Mouse (Mus musculus): ENCODE results near the gene Sufu.

The Sufu gene

GRCm38 (mm10) chr19:46466160-46466559, 69.5 kb downstream of the Sufu start:
- no peak for DNase-seq (ENCODE audit: low read depth)

GRCm38 (mm10) chr19:46467051-46467503, 70.4 kb downstream of the Sufu start:
- peak; percentile 77 for DNase-seq (ENCODE audit: low read depth)

- DNase-seq (ENCODE audit: low read depth), result no peak
These were observed 73.9 kb downstream of the Sufu start for GRCm38 (mm10) chr19:46470364-46471240.

- DNase-seq (ENCODE audit: low read depth), result peak; percentile 89
These were observed 74.8 kb downstream of the Sufu start for GRCm38 (mm10) chr19:46471324-46472093.

GRCm38 (mm10) chr19:46477432-46477845, 80.7 kb downstream of the Sufu start:
- no peak for DNase-seq (ENCODE audit: low read depth)

GRCm38 (mm10) chr19:46478242-46478641, 81.5 kb downstream of the Sufu start:
- DNase-seq (ENCODE audit: low read depth), result peak; percentile 63

- peak; percentile 98 for DNase-seq (ENCODE audit: low read depth)
These were observed 82.1 kb downstream of the Sufu start for GRCm38 (mm10) chr19:46478826-46479225.

GRCm38 (mm10) chr19:46479306-46480075, 82.8 kb downstream of the Sufu start:
- no peak for DNase-seq (ENCODE audit: low read depth)

- no peak for DNase-seq (ENCODE audit: low read depth)
These were observed 84.1 kb downstream of the Sufu start for GRCm38 (mm10) chr19:46480624-46481345.

- DNase-seq (ENCODE audit: low read depth), result no peak
These were observed 84.7 kb downstream of the Sufu start for GRCm38 (mm10) chr19:46481352-46481751.

GRCm38 (mm10) chr19:46481756-46482155, 85.1 kb downstream of the Sufu start:
- DNase-seq (ENCODE audit: low read depth), result no peak

GRCm38 (mm10) chr19:46482896-46483516, 86.3 kb downstream of the Sufu start:
- DNase-seq (ENCODE audit: low read depth), result no peak

GRCm38 (mm10) chr19:46483701-46484328, 87.1 kb downstream of the Sufu start:
- DNase-seq (ENCODE audit: low read depth), result no peak

- no peak for DNase-seq (ENCODE audit: low read depth)
These were observed 87.8 kb downstream of the Sufu start for GRCm38 (mm10) chr19:46484518-46484917.

- no peak for DNase-seq (ENCODE audit: low read depth)
These were observed 89.2 kb downstream of the Sufu start for GRCm38 (mm10) chr19:46485847-46486246.

GRCm38 (mm10) chr19:46486709-46487108, 90.0 kb downstream of the Sufu start:
- DNase-seq (ENCODE audit: low read depth), result no peak

GRCm38 (mm10) chr19:46489448-46489847, 92.8 kb downstream of the Sufu start:
- no peak for DNase-seq (ENCODE audit: low read depth)

- DNase-seq (ENCODE audit: low read depth), result peak; percentile 87
These were observed 93.9 kb downstream of the Sufu start for GRCm38 (mm10) chr19:46490634-46491033.

GRCm38 (mm10) chr19:46495136-46495535, 98.4 kb downstream of the Sufu start:
- DNase-seq (ENCODE audit: low read depth), result peak; percentile 80

- DNase-seq (ENCODE audit: low read depth), result no peak
These were observed 100.5 kb downstream of the Sufu start for GRCm38 (mm10) chr19:46497230-46497629.

- DNase-seq (ENCODE audit: low read depth), result no peak
These were observed 102.8 kb downstream of the Sufu start for GRCm38 (mm10) chr19:46499539-46499835.

Measured in 416B (cell line).